Mouse (Mus musculus): ENCODE results near the gene Pam.
"Not testable (repeated sequence)": the region's sequence is repeated elsewhere in the genome, so short reads cannot be mapped to it uniquely, and the experiment has no call there.

Gene Pam

DNA sequence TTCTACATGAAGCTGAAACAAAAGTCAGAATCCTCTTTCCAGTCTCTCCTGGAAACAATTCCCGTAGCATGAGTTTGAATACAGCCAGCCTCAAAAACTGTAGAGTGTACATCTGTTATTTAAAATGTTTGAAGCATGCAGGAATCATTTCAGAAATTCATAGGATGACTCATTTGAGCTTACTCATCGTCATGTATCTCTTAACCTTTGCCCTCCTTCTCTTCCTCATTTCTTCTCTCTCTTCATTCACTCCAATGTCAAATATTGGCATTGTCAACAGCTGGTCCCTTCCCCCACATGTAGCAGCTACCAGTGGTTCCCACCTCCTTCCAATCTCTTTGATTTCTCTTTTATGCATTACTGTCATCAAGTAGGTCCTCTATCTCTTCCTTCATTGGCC, 59.7 kb downstream of the Pam start:
- no peak for DNase-seq (ENCODE audit: low spot score)

DNA sequence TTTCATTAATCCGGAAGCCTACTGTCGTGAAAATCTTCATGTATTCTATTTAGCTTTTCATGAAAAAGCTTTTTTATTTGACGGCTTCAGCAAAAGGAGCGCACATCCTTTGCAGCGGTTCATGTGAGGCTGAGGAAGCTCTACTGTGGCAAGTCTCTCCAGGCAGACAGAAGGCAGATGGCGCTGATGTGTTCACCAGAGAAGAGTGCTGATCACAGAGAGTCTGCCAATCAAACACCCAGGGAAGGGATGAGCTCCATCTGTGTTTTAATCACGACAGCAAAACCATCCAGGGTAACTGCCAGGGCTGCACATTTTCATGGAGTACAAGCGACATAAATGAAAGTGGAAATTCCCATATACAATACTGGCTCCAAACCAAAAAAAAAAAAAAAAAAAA, 63.6 kb downstream of the Pam start:
- DNase-seq (ENCODE audit: low spot score) = no peak

DNA sequence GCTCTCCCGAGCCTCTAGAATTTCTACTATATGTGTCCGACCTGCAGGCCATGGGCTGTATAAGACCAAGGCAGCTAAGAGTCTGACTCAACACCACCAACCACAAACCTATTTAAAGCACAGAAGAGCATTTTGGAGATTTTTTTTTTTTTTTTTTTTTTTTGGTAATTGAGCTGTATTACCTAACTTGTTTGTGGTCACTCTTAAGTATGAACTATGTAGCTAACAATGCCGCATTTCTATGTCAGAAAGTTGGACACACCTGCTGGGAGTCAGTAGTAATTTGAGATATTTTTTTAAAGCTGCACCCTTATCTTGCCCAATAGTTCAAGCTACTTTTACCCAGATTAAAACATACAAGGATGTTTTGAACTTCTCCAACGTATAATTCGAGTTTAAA, 66.4 kb downstream of the Pam start:
- DNase-seq (ENCODE audit: low spot score) = no peak

- DNase-seq (ENCODE audit: low spot score) = peak; percentile 29
These were observed 67.0 kb downstream of the Pam start for GRCm38 (mm10) chr1:98028468-98028867.

- DNase-seq (ENCODE audit: low spot score) = no peak
These were observed 67.5 kb downstream of the Pam start for GRCm38 (mm10) chr1:98027959-98028358.

DNA sequence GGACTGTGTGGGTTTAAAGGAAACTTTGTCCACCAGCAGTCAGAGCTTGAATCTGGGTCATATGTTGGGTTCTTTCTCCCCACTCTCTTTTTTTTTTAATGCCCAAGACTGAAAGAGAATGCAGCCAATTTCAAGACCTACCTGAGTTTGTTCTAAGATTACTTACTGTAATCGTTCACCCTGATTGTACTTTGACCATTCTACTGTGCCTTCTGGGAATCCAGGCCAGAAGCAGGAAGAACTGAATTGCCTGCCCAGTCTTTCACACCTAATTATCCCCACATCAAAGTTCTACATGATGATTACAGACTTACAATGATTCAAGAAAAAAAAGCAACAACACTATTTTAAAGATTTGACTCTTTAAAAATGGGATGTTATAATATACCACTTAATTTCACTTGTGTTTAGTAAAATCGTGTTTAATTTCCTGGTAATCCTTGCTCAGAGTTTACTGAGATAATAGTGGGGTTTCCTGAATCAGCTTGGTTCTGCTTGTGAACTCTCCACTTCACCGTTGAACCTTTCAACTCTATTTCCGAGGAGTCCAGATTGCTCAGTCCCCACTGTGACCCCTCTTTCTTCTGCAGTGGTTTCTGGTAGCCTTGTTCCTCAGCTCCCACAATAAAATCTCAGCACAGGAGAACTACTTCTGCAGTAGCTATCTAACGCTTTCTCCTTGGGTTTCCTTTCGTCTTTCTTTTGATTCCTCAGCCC, 69.4 kb downstream of the Pam start:
- no peak for DNase-seq (ENCODE audit: low spot score)

- DNase-seq (ENCODE audit: low spot score) = no peak
These were observed 71.6 kb downstream of the Pam start for GRCm38 (mm10) chr1:98023866-98024265.

DNA sequence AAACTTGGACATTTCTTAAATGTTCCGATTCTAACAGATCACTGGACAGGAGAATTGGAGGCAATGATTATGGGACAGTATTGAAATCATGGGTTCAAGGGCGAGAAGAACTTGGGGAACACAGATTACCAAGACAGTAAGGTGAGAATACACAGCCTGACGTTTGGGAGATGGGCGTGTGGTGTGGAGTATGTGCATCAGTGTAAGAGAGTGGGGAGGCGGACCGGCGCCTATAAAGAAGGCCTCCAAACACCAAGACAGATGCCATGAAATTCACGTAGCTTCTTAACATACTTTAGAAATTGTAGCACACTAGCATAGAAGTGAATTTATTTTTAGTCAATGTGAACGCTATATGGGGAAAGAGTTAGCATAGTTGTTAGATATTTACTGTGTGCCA, 76.5 kb downstream of the Pam start:
- DNase-seq (ENCODE audit: low spot score) = no peak

DNA sequence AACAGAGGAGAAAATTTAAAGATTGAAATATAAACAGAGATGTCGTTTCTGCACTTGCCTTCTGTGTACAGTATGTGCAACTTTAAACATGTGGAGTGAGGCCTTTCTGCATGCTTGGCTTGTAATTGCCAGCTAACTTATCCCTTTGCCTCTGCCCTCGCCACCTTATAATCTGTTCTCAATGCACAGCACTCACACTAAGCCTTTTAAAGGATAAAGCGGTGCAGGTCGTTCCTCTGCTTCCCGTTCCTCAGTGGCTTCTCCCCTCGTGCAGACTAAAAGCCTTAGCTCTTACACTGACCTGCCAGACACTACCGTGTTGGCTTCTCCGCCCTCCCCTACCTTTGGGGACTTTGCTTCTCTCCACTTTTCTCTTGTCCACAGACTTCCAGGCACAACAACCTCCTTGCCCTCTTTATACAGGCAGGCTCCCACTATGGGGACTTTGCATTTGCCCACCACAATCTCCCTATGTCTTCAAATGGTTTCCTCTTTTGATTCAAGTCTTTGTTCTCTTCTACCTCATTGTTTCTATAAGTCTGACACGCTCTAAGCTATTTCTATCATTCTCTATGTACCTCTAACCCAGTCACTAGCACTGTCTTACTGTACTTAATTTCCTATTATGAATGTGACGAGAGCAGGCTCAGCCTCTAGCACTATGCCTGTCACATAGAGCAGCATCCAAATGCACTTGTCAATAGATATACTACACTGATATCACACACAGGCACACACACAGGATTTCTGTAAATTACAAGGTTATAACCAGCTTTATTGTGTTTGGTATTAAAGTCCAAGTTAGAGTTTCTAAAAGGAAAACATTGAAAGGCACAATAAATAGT, 79.2 kb downstream of the Pam start:
- DNase-seq (ENCODE audit: low spot score) = no peak

DNA sequence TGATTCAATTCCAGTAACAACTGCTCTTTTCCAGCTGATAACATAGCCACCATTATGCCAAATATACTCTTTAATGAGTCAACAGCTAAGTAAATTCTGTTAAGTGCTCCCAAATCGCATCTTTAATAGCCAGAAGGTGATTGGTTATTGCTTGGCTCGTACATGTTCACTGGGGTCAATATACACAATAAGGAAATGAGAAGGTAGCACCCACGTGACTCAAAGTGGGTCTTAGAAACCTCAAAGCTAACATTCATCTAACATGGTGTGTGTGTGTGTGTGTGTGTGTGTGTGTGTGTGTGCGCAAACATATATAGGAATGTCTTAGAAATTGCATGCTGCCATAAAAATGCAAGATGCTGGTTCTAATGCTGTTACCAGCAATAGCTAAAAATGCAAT, 79.9 kb downstream of the Pam start:
- no peak for DNase-seq (ENCODE audit: low spot score)

- DNase-seq (ENCODE audit: low spot score) = no peak
These were observed 92.7 kb downstream of the Pam start for GRCm38 (mm10) chr1:98002561-98003425.

DNA sequence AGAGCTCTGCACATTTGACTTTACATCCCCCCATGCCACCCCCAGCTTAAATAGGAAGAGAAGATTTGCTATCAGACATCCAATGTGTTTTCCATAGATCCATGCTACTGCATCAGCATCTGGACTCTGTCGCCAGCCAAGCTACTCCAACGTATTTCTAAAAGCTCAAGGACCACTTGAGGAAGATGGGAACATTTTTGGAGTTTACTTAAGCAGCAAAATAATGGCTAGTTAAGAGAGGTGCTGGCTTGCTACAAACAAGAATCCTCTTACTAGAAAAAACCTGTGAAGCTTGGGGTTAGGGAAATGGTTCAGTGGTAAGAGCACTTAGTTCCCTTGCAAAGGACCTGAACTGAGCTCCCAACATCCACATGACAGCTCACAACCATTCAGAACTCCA, 96.0 kb downstream of the Pam start:
- no peak for DNase-seq (ENCODE audit: low spot score)

GRCm38 (mm10) chr1:97998961-97999360, 96.5 kb downstream of the Pam start:
- not testable (repeated sequence) for DNase-seq (ENCODE audit: low spot score)

GRCm38 (mm10) chr1:97997088-97997487, 98.4 kb downstream of the Pam start:
- no peak for DNase-seq (ENCODE audit: low spot score)

DNA sequence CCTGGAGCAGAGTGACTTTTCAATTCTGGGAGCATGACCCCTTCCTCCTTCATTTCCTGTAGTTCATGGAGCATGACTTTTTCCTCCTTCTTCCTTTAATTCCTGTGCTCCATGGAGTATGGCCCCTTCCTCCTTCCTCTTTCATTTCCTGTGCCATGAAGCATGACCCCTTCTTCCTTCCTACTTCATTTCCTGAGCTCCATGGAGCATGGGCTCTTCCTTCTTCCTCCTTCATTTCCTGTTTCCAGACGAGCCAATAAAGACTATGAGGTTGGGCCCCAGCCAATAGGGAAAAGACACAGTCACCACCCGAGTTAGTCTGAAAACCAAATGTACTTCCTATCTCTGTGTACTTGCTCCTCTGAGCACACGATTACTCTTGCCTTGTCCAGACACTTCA, 103.5 kb downstream of the Pam start:
- no peak for DNase-seq (ENCODE audit: low spot score)

DNA sequence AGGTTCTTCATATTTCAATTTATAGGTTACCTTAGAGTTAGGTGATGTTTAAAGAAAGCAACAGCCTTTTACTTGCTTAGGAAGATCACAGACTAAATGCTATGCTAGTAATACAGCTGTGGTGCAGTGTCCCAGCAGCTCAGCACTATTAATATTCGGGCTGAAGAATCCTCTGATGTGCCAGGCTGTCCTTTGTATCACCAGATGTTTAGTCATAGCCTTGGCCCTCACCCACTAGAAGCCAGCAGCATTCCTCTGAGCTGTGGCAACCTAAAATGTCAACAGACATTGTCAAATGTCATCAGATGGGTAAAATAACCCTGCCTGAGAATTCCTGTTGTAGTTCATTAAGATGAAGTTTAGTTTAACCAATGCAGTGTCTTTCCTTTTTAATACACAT, 112.3 kb downstream of the Pam start:
- DNase-seq (ENCODE audit: low spot score) = no peak

- no peak for DNase-seq (ENCODE audit: low spot score)
These were observed 116.0 kb downstream of the Pam start for GRCm38 (mm10) chr1:97979422-97979821.

- DNase-seq (ENCODE audit: low spot score) = no peak
These were observed 117.9 kb downstream of the Pam start for GRCm38 (mm10) chr1:97977521-97977920.

- DNase-seq (ENCODE audit: low spot score) = peak; percentile 4
These were observed 118.5 kb downstream of the Pam start for GRCm38 (mm10) chr1:97976873-97977473.

GRCm38 (mm10) chr1:97976072-97976471, 119.4 kb downstream of the Pam start:
- no peak for DNase-seq (ENCODE audit: low spot score)

- no peak for DNase-seq (ENCODE audit: low spot score)
These were observed 120.5 kb downstream of the Pam start for GRCm38 (mm10) chr1:97974968-97975367.

GRCm38 (mm10) chr1:97969765-97970164, 125.7 kb downstream of the Pam start:
- no peak for DNase-seq (ENCODE audit: low spot score)

All from c-Kit-positive CD71-positive TER-119-positive erythroid progenitor cells, embryonic 14.5 days (primary cell).